Mouse (Mus musculus) lung, postnatal 25 days (tissue): ENCODE measurements around the gene Zfp804a.

Experiments
- DNase-seq: peaks from one replicate; pipeline ENCODE4 v3.0.0; 2022; ENCODE audit warnings: low spot score

The Zfp804a gene

DNA sequence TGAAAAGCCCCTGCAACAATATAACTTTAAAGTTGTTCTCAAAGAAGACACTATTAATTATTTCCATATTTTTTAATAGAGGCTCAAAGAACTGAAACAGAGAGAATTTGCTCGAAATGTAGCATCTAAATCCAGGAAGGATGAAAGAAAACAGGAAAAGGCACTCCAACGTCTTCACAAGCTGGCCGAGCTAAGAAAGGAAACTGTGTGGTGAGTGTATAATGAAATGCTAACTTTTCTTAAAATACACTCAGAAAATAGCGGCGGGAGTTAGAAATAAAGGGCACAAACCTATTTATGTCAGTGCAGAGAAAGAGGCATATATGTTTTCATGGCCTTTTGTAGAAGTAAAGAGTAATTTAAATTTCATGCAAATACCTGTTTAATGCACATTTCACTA lies 200.4 kb downstream of the Zfp804a start:
- DNase-seq, result no peak

DNA sequence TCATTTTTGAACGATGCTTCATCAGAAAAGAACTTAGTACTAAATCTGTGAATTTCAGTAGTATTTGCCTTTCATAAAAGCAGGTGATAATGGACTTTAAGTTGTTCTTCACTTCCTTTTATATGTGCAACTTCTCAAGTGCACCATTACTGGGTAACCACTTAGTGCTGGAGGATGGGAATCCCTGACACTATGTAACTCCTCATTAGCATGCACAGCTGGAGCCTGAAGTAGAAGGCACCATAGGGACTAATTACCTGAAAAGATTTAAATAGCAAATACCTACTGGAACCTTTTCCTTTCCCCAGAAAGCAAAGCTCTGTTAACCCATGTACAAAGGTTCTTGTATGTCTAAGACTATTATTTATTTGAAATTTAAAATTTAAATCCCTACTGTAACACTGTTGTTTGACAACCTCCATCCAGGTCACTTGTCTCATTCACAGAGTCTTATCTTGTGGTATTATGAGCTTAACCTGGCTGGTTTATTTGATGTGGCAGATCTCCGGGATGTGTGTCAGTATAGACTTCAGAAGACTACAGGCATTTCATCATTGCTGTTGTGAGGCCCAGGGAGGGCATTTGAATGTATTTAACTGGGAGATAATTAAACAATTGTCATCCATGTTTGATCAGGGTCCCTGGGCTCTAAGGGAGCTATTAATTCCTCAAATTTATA lies 229.7 kb downstream of the Zfp804a start:
- no peak for DNase-seq

DNA sequence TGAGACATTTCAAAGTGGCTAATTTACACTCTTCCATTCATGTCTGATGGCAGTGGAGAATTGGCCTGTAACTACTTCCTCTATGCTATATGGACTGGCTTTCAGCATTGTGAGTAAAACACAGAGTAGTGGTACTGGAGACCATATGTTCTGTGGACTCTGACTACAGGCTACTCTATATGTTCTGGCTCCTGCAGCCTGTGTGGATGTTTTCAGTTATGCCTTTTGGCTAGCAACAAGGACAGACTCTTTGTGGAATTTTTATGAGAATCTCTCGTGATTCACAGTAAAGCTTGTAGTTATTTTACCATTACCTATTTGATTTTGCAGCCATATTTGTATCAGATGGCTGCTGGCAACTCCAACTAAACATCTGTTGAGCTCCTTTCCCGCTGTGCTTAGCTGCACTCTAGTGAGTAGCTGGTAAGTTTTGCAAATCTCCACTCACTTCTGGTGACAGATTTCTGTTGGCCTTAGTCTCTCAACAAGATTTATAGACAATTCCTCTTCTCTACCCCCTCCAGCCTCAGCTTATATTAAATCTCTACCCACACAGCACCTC lies 242.0 kb downstream of the Zfp804a start:
- DNase-seq, result no peak
